Mouse (Mus musculus) thymus, postnatal 4 days (tissue): ENCODE results near the gene Ucma.
"Not testable (repeated sequence)": the region's sequence is repeated elsewhere in the genome, so short reads cannot be mapped to it uniquely, and the experiment has no call there.

ENCODE experiments used
- DNase-seq: peaks from one replicate; pipeline ENCODE4 v3.0.0; 2021

Gene Ucma

GRCm38 (mm10) chr2:4975807-4976206 is at the start of gene Ucma:
Gene Ucma, plus strand, starts transcription at chr2:4976122.
- DNase-seq: no peak

- no peak for DNase-seq
These were observed 48.5 kb upstream of the Ucma start for GRCm38 (mm10) chr2:4927391-4927790.

- DNase-seq: no peak
These were observed 46.7 kb upstream of the Ucma start for GRCm38 (mm10) chr2:4929230-4929629.

- DNase-seq: no peak
These were observed 41.4 kb upstream of the Ucma start for GRCm38 (mm10) chr2:4934516-4934915.

GRCm38 (mm10) chr2:4937931-4938330 is 38.0 kb upstream of the Ucma start:
- DNase-seq: no peak

- DNase-seq: no peak
These were observed 35.1 kb upstream of the Ucma start for GRCm38 (mm10) chr2:4940861-4941260.

GRCm38 (mm10) chr2:4949691-4950090 is 26.2 kb upstream of the Ucma start:
- not testable (repeated sequence) for DNase-seq

- DNase-seq: no peak
These were observed 24.9 kb upstream of the Ucma start for GRCm38 (mm10) chr2:4950986-4951385.

GRCm38 (mm10) chr2:4954216-4954760 is 21.6 kb upstream of the Ucma start:
- DNase-seq: no peak

- DNase-seq: no peak
These were observed 17.9 kb upstream of the Ucma start for GRCm38 (mm10) chr2:4958039-4958438.

GRCm38 (mm10) chr2:4967806-4968205 is 8.1 kb upstream of the Ucma start:
- no peak for DNase-seq

- no peak for DNase-seq
These were observed 6.8 kb upstream of the Ucma start for GRCm38 (mm10) chr2:4969083-4969482.

GRCm38 (mm10) chr2:4978091-4978490 is 2.2 kb downstream of the Ucma start:
- no peak for DNase-seq

GRCm38 (mm10) chr2:4983987-4984386 is 8.1 kb downstream of the Ucma start:
- no peak for DNase-seq

GRCm38 (mm10) chr2:4985000-4985399 is 9.1 kb downstream of the Ucma start:
- no peak for DNase-seq

- no peak for DNase-seq
These were observed 10.9 kb downstream of the Ucma start for GRCm38 (mm10) chr2:4986798-4987197.

GRCm38 (mm10) chr2:4987388-4988180 is 11.7 kb downstream of the Ucma start:
- no peak for DNase-seq

GRCm38 (mm10) chr2:4988826-4989424 is 13.0 kb downstream of the Ucma start:
- no peak for DNase-seq

GRCm38 (mm10) chr2:4993584-4993983 is 17.7 kb downstream of the Ucma start:
- no peak for DNase-seq

GRCm38 (mm10) chr2:4994436-4994835 is 18.5 kb downstream of the Ucma start:
- DNase-seq: no peak

- no peak for DNase-seq
These were observed 19.7 kb downstream of the Ucma start for GRCm38 (mm10) chr2:4995646-4996045.

GRCm38 (mm10) chr2:4996421-4996824 is 20.5 kb downstream of the Ucma start:
- no peak for DNase-seq

- DNase-seq: peak; percentile 19
These were observed 23.0 kb downstream of the Ucma start for GRCm38 (mm10) chr2:4998905-4999304.

GRCm38 (mm10) chr2:5001266-5001665 is 25.3 kb downstream of the Ucma start:
- DNase-seq: no peak
